Mouse (Mus musculus): ENCODE data around the gene Insr.
"Not testable (repeated sequence)": the region's sequence is repeated elsewhere in the genome, so short reads cannot be mapped to it uniquely, and the experiment has no call there.

The Insr gene

GRCm38 (mm10) chr8:3204758-3205443 lies 74.5 kb downstream of the Insr start:
- DNase-seq (ENCODE audit: extremely low spot score, low read depth, low spot score) = no peak

GRCm38 (mm10) chr8:3202792-3203191 lies 76.6 kb downstream of the Insr start:
- no peak for DNase-seq (ENCODE audit: extremely low spot score, low read depth, low spot score)

- not testable (repeated sequence) for DNase-seq (ENCODE audit: extremely low spot score, low read depth, low spot score)
Observed at GRCm38 (mm10) chr8:3194297-3194696, 85.1 kb downstream of the Insr start.

- DNase-seq (ENCODE audit: extremely low spot score, low read depth, low spot score) = no peak
Observed at GRCm38 (mm10) chr8:3191006-3191405, 88.4 kb downstream of the Insr start.

- no peak for DNase-seq (ENCODE audit: extremely low spot score, low read depth, low spot score)
Observed at GRCm38 (mm10) chr8:3187456-3187855, 92.0 kb downstream of the Insr start.

GRCm38 (mm10) chr8:3179930-3180329 lies 99.5 kb downstream of the Insr start:
- DNase-seq (ENCODE audit: extremely low spot score, low read depth, low spot score) = no peak

GRCm38 (mm10) chr8:3177440-3177839 lies 102.0 kb downstream of the Insr start:
- no peak for DNase-seq (ENCODE audit: extremely low spot score, low read depth, low spot score)

- DNase-seq (ENCODE audit: extremely low spot score, low read depth, low spot score) = no peak
Observed at GRCm38 (mm10) chr8:3172246-3172645, 107.2 kb downstream of the Insr start.

- no peak for DNase-seq (ENCODE audit: extremely low spot score, low read depth, low spot score)
Observed at GRCm38 (mm10) chr8:3146506-3146905, 132.9 kb downstream of the Insr start.

- DNase-seq (ENCODE audit: extremely low spot score, low read depth, low spot score) = not testable (repeated sequence)
Observed at GRCm38 (mm10) chr8:3100416-3100815, 179.0 kb downstream of the Insr start.
